Mouse (Mus musculus): ENCODE measurements around the gene Rtca.

Gene Rtca

DNA sequence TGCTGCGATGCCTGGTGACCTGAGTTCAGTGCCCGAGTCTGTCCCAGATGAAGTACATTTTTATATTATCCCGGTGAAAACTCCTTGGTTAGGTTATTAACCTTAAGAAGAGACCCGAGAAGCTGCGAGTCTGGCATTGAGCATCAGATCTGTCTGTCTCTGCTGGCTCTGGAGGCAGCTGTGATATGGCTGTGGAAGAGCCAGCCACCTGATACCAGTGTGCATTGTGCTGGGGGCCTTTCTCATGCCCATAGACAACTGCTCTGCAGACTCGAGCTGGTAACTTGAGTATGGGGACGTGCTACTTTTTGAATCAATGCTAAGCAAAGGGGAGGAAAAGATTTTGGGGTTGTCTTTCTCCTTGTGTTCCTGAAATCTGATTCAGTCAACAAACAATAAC, 30.7 kb downstream of the Rtca start:
- ATAC-seq (ENCODE audit: insufficient number of reproducible peaks, low FRiP score, low TSS enrichment): no peak

- no peak for ATAC-seq (ENCODE audit: insufficient number of reproducible peaks, low FRiP score, low TSS enrichment)
Measured at GRCm38 (mm10) chr3:116476686-116477298, 31.2 kb downstream of the Rtca start.

DNA sequence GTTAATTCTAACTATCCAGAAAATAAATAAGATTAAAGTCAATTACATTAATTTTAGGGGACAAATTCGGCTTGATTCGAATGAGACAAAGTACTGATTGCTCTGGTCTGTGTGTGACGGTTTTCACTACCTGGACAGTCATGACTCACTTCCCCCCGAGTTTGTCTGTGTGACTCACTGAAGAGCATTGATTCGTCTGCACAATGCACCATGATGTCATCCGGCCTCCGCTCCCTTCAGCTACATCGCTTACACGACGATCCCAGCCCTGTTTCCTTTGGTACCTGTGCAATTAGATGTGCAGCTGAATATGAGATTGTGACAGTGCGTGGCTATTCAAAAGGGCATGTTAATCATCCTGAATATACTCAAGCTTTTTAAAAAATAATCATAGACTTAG, 33.4 kb downstream of the Rtca start:
- no peak for ATAC-seq (ENCODE audit: insufficient number of reproducible peaks, low FRiP score, low TSS enrichment)

DNA sequence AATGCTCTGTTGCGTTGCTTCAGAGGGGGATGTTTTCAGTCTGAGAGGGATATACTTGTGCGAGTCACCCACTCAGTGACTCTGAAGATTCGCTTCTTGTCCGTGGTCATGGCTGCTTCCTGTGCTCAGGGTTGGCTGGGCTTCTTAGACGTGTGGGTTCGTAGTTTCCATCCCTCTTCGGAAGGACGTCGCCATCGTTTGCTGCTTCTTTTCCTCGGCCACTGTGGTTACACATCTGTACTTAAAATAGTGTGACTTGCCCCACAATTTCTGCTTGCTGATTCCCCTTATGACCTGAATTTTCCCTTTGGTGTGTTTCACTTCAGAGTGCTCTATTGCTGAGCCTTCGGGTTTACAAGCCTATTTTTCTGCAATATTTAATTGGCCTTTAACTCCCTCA, 42.3 kb downstream of the Rtca start:
- no peak for ATAC-seq (ENCODE audit: insufficient number of reproducible peaks, low FRiP score, low TSS enrichment)

DNA sequence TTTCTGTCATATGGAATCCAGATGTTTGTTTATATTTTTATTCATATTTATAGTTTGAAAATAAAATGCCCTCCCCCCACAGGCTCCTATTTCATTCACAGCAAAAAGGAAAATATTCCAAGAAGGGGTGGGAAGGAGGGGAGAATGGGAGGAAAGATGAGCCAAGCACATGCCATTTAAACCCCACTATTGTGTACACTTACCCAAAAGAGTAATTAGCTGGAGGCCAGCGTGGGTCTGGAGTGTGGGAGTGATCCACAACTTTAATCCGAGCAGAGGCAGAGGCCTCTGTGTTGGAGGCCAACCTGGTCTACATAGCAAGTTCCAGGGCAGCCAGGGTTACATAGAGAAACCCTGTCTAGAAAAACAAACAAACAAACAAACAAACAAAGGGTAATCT, 43.7 kb downstream of the Rtca start:
- ATAC-seq (ENCODE audit: insufficient number of reproducible peaks, low FRiP score, low TSS enrichment): no peak

GRCm38 (mm10) chr3:116461053-116461452, 47.0 kb downstream of the Rtca start:
- no peak for ATAC-seq (ENCODE audit: insufficient number of reproducible peaks, low FRiP score, low TSS enrichment)

DNA sequence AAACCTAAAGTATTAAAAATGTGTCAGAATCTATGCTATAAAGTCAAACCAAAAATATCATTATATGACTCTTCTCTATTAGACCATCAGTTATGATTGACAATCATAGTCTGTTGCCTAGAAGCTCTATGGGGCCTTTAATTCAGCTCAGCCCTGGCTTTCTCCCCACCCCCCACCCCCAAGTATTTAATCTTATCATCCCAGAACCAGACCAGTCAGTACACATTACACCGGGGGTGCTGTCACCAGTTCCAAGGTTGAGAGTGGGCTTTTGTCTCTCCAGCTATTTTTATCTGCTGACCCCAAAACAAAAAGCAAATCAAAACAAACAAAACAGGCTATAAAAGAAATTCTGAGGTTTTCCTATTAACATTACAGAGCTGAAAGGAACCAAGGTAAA, 53.5 kb downstream of the Rtca start:
- ATAC-seq (ENCODE audit: insufficient number of reproducible peaks, low FRiP score, low TSS enrichment): no peak

GRCm38 (mm10) chr3:116450741-116451140, 57.3 kb downstream of the Rtca start:
- ATAC-seq (ENCODE audit: insufficient number of reproducible peaks, low FRiP score, low TSS enrichment): no peak

GRCm38 (mm10) chr3:116444327-116444726, 63.7 kb downstream of the Rtca start:
- ATAC-seq (ENCODE audit: insufficient number of reproducible peaks, low FRiP score, low TSS enrichment): no peak

- ATAC-seq (ENCODE audit: insufficient number of reproducible peaks, low FRiP score, low TSS enrichment): no peak
Measured at GRCm38 (mm10) chr3:116442788-116443187, 65.2 kb downstream of the Rtca start.

DNA sequence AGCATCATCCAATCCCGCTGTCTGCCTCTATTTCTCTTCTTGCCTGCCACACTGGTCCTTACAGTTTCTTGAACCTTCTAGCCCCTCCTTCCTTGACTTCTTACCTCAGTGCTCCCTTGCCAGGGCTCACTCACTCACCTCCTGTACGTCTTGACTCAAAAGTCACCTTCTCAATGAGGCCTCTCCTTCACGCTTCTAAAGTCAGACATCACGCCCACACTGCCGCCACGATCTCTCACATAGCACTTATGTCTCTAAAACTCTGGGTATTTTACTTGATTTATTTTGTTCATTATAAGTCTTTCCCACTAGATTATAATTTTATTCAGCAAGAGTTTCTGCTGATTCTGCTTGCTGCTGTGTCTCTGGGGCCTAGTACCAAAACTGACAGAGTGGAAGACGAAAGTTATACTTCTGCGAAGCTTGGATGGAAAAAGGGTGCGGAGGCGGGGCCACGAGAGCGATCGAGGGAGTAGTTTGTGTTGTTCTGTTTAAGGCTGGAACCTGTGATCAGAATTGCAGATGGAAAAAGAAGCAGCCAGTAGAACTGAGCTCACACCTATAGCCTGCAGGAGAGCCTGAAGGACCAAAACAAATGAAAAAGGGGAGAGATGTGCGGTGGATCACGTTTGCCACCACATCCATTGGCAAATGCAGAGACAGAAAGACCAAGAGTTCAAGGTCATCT, 66.3 kb downstream of the Rtca start:
- no peak for ATAC-seq (ENCODE audit: insufficient number of reproducible peaks, low FRiP score, low TSS enrichment)

DNA sequence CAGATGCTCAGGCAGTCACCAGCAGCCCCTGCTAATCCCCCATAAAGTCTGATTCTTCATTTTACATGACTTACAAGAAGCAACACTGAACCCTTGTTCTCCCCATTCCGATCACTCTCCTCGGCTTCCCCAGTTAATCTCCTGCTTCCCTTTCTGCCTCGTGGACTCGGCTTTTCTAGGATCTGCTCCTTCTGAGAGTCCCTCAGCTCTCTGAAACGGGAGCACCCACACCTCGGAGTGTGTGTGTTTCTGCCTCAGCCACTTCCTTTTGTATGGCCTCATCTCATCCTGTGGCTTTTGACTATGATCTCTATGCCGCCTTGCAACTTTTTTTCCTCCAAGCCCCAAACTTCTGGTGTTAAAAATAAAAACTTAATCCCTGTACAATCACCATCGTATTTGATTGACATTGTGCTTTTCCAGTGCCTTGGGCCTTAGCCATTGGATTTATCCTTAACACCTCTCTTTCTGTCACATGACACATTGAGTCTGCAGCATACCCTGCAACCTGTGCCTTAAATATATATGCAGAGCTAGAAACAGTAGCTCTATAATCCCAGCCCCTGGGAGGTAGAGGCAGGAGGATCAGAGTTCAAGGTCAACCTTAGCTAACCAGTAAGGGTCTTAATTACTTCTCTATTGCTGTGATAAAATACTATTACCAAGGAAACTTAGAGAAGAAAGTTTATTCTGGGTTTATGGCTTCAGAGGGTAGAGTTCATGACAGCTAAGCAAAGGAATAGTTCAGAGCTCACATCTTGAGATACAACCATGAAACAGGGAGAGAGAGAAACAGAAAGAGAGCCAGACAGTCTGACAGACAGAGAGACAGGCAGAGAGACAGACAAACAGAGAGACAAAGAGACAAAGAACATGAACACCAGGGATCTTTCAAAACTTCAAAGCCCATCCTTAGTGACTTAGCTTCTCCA, 67.7 kb downstream of the Rtca start:
- no peak for ATAC-seq (ENCODE audit: insufficient number of reproducible peaks, low FRiP score, low TSS enrichment)
